Mouse (Mus musculus): ENCODE results near the gene Zbtb32. TPM values are rescaled to one million over a fixed set of nuclear protein-coding genes. Genes with fewer than 3 reads are reported as not detected.
A peak's percentile ranks its signal among the peaks of the same experiment; 100 is the strongest.

Zbtb32 gene
- polyA plus RNA-seq, 1 experiment from 2014 or later: 0.77 TPM

GRCm38 (mm10) chr7:30619202-30619601, 20.5 kb upstream of the Zbtb32 start:
- Histone ChIP-seq H3K36me3 (ENCODE audit: insufficient read depth, low read length) (peaks cover 68% of the 10 kb centered on the region), H3K27ac (ENCODE audit: low read length) (no peak overlapping the region), H3K9ac (replicated peaks; ENCODE audit: low read length) (no peak overlapping the region), H3K4me3 (ENCODE audit: low read length) (no peak overlapping the region), H3K27me3 (ENCODE audit: insufficient read depth, low read length) (no peaks in the 10 kb centered on the region), H3K4me2 (replicated peaks; ENCODE audit: low read depth, low read length) (no peak overlapping the region), H3K4me1 (ENCODE audit: insufficient read depth, low read length) (no peaks in the 10 kb centered on the region), H3K9me3 (ENCODE audit: low read length) (no peaks in the 10 kb centered on the region)
- no peak for ATAC-seq (ENCODE audit: low FRiP score, low TSS enrichment)
- 83% methylated on average over 3 of the region's 3 CpGs for WGBS

GRCm38 (mm10) chr7:30618658-30619057, 19.9 kb upstream of the Zbtb32 start:
- peaks cover 63% of the 10 kb centered on the region for H3K36me3 ChIP-seq (ENCODE audit: insufficient read depth, low read length)
- no peak for ATAC-seq (ENCODE audit: low FRiP score, low TSS enrichment)

GRCm38 (mm10) chr7:30615049-30615760, 16.5 kb upstream of the Zbtb32 start:
- Histone ChIP-seq H3K36me3 (ENCODE audit: insufficient read depth, low read length) (peaks cover 43% of the 10 kb centered on the region), H3K9me3 (ENCODE audit: low read length) (no peaks in the 10 kb centered on the region), H3K4me2 (replicated peaks; ENCODE audit: low read depth, low read length) (no peak overlapping the region), H3K4me1 (ENCODE audit: insufficient read depth, low read length) (peaks cover 12% of the 10 kb centered on the region), H3K9ac (replicated peaks; ENCODE audit: low read length) (no peak overlapping the region), H3K4me3 (ENCODE audit: low read length) (no peak overlapping the region), H3K27me3 (ENCODE audit: insufficient read depth, low read length) (no peaks in the 10 kb centered on the region), H3K27ac (ENCODE audit: low read length) (no peak overlapping the region)
- no peak for ATAC-seq (ENCODE audit: low FRiP score, low TSS enrichment)
- WGBS: 67% methylated on average over 5 of the region's 5 CpGs

More at GRCm38 (mm10) chr7:30618658-30619057, 19.9 kb upstream of the Zbtb32 start:
- Histone ChIP-seq H3K9me3 (ENCODE audit: low read length) (no peaks in the 10 kb centered on the region), H3K4me3 (ENCODE audit: low read length) (no peak overlapping the region), H3K9ac (replicated peaks; ENCODE audit: low read length) (no peak overlapping the region), H3K4me1 (ENCODE audit: insufficient read depth, low read length) (no peaks in the 10 kb centered on the region), H3K27ac (ENCODE audit: low read length) (no peak overlapping the region), H3K4me2 (replicated peaks; ENCODE audit: low read depth, low read length) (no peak overlapping the region), H3K27me3 (ENCODE audit: insufficient read depth, low read length) (no peaks in the 10 kb centered on the region)
- WGBS: 96% methylated on average over 9 of the region's 9 CpGs

GRCm38 (mm10) chr7:30614454-30614853, 15.7 kb upstream of the Zbtb32 start:
- Histone ChIP-seq H3K27ac (ENCODE audit: low read length) (no peak overlapping the region), H3K27me3 (ENCODE audit: insufficient read depth, low read length) (no peaks in the 10 kb centered on the region), H3K9me3 (ENCODE audit: low read length) (no peaks in the 10 kb centered on the region), H3K36me3 (ENCODE audit: insufficient read depth, low read length) (peaks cover 41% of the 10 kb centered on the region), H3K4me3 (ENCODE audit: low read length) (no peak overlapping the region), H3K9ac (replicated peaks; ENCODE audit: low read length) (no peak overlapping the region), H3K4me1 (ENCODE audit: insufficient read depth, low read length) (peaks cover 12% of the 10 kb centered on the region), H3K4me2 (replicated peaks; ENCODE audit: low read depth, low read length) (no peak overlapping the region)
- WGBS: 73% methylated on average over 2 of the region's 2 CpGs
- no peak for ATAC-seq (ENCODE audit: low FRiP score, low TSS enrichment)

GRCm38 (mm10) chr7:30613529-30614112, 14.9 kb upstream of the Zbtb32 start:
- H3K27ac ChIP-seq (ENCODE audit: low read length): no peak overlapping the region; the same call in 1 of the 2 replicates
- peaks cover 33% of the 10 kb centered on the region for H3K36me3 ChIP-seq (ENCODE audit: insufficient read depth, low read length)
- WGBS: 23% methylated on average over 14 of the region's 14 CpGs
- peak; percentile 55; the same call in 1 of the 2 replicates for ATAC-seq (ENCODE audit: low FRiP score, low TSS enrichment)
- H3K9me3 ChIP-seq (ENCODE audit: low read length): no peaks in the 10 kb centered on the region
- H3K4me2 ChIP-seq (replicated peaks; ENCODE audit: low read depth, low read length): 0 out of 2 replicates have a peak overlapping the region, but pooled peaks have one; percentile 12
- H3K4me3 ChIP-seq (ENCODE audit: low read length): no peak overlapping the region
- no peak overlapping the region for H3K9ac ChIP-seq (replicated peaks; ENCODE audit: low read length)
- peaks cover 12% of the 10 kb centered on the region for H3K4me1 ChIP-seq (ENCODE audit: insufficient read depth, low read length)
- H3K27me3 ChIP-seq (ENCODE audit: insufficient read depth, low read length): no peaks in the 10 kb centered on the region

- Histone ChIP-seq H3K27ac (ENCODE audit: low read length) (peak within 1 kb of the TSS; percentile 50; the same call in 1 of the 2 replicates), H3K4me3 (ENCODE audit: low read length) (no peak within 1 kb of the TSS), H3K36me3 (ENCODE audit: insufficient read depth, low read length) (peaks cover 25% of the 10 kb centered on the region), H3K4me1 (ENCODE audit: insufficient read depth, low read length) (peaks cover 12% of the 10 kb centered on the region), H3K9me3 (ENCODE audit: low read length) (no peaks in the 10 kb centered on the region), H3K27me3 (ENCODE audit: insufficient read depth, low read length) (no peaks in the 10 kb centered on the region), H3K9ac (replicated peaks; ENCODE audit: low read length) (no peak within 1 kb of the TSS; the same call in 1 of the 2 replicates), H3K4me2 (replicated peaks; ENCODE audit: low read depth, low read length) (0 out of 2 replicates have a peak within 1 kb of the TSS, but pooled peaks have one; percentile 12)
- 28% methylated on average over 8 of the region's 8 CpGs for WGBS
- peak; percentile 57 for ATAC-seq (ENCODE audit: low FRiP score, low TSS enrichment)
Measured at GRCm38 (mm10) chr7:30612654-30613402, 14.1 kb upstream of the Zbtb32 start, which contains the start of gene Upk1a. Gene Upk1a, minus strand, starts transcription at chr7:30612847.

- Histone ChIP-seq H3K27ac (ENCODE audit: low read length) (no peak overlapping the region), H3K4me2 (replicated peaks; ENCODE audit: low read depth, low read length) (no peak overlapping the region), H3K9me3 (ENCODE audit: low read length) (no peaks in the 10 kb centered on the region), H3K4me1 (ENCODE audit: insufficient read depth, low read length) (peaks cover 12% of the 10 kb centered on the region), H3K27me3 (ENCODE audit: insufficient read depth, low read length) (no peaks in the 10 kb centered on the region), H3K4me3 (ENCODE audit: low read length) (no peak overlapping the region), H3K36me3 (ENCODE audit: insufficient read depth, low read length) (no peaks in the 10 kb centered on the region), H3K9ac (replicated peaks; ENCODE audit: low read length) (no peak overlapping the region)
- 60% methylated on average over 7 of the region's 7 CpGs for WGBS
- ATAC-seq (ENCODE audit: low FRiP score, low TSS enrichment): no peak
Measured at GRCm38 (mm10) chr7:30610043-30610442, 11.3 kb upstream of the Zbtb32 start.

GRCm38 (mm10) chr7:30608476-30608875, 9.8 kb upstream of the Zbtb32 start:
- 45% methylated on average over 16 of the region's 16 CpGs for WGBS
- H3K4me3 ChIP-seq (ENCODE audit: low read length): no peak overlapping the region
- H3K36me3 ChIP-seq (ENCODE audit: insufficient read depth, low read length): no peaks in the 10 kb centered on the region
- H3K9ac ChIP-seq (replicated peaks; ENCODE audit: low read length): peak overlapping the region; percentile 19; the same call in 1 of the 2 replicates
- no peak overlapping the region for H3K27ac ChIP-seq (ENCODE audit: low read length)
- no peaks in the 10 kb centered on the region for H3K27me3 ChIP-seq (ENCODE audit: insufficient read depth, low read length)
- peaks cover 19% of the 10 kb centered on the region for H3K4me1 ChIP-seq (ENCODE audit: insufficient read depth, low read length)
- no peak for ATAC-seq (ENCODE audit: low FRiP score, low TSS enrichment)
- H3K9me3 ChIP-seq (ENCODE audit: low read length): no peaks in the 10 kb centered on the region
- no peak overlapping the region for H3K4me2 ChIP-seq (replicated peaks; ENCODE audit: low read depth, low read length)

GRCm38 (mm10) chr7:30607706-30608309, 9.1 kb upstream of the Zbtb32 start:
- Histone ChIP-seq H3K27ac (ENCODE audit: low read length) (no peak overlapping the region), H3K9ac (replicated peaks; ENCODE audit: low read length) (0 out of 2 replicates have a peak overlapping the region, but pooled peaks have one; percentile 19), H3K36me3 (ENCODE audit: insufficient read depth, low read length) (no peaks in the 10 kb centered on the region), H3K27me3 (ENCODE audit: insufficient read depth, low read length) (no peaks in the 10 kb centered on the region), H3K4me3 (ENCODE audit: low read length) (no peak overlapping the region), H3K4me1 (ENCODE audit: insufficient read depth, low read length) (peaks cover 18% of the 10 kb centered on the region), H3K9me3 (ENCODE audit: low read length) (no peaks in the 10 kb centered on the region), H3K4me2 (replicated peaks; ENCODE audit: low read depth, low read length) (no peak overlapping the region; the same call in 1 of the 2 replicates)
- no peak for ATAC-seq (ENCODE audit: low FRiP score, low TSS enrichment)
- WGBS: 25% methylated on average over 8 of the region's 8 CpGs
